Mouse (Mus musculus) gastrocnemius, postnatal 25 days (tissue): ENCODE data around the gene Kat6b. TPM values are rescaled to one million over a fixed set of nuclear protein-coding genes. Genes with fewer than 3 reads are reported as not detected.
"Not testable (repeated sequence)": the region's sequence is repeated elsewhere in the genome, so short reads cannot be mapped to it uniquely, and the experiment has no call there.

Source experiments
- DNase-seq: peaks from one replicate; pipeline ENCODE4 v3.0.0; 2022
- long read RNA-seq, 2 experiments: library from polyadenylated mRNA; stranded (forward); transcript quantifications; one replicate each; pipeline ENCODE4 v2.0.0; 2021
- total RNA-seq, 2 experiments: library from RNA; stranded (reverse); gene quantifications; 1 replicate in 1 of 2; 2 replicates in 1 of 2; pipeline ENCODE4 v1.2.3; 2021

Gene Kat6b
- 10 to 100 TPM; 18.4 to 18.5 TPM for total RNA-seq
- long read RNA-seq, experiment 1, partial matches to known transcripts: 0 of 1 reads
- long read RNA-seq, experiment 1, other reads (novel, unspliced or antisense): 1 of 1 reads
- long read RNA-seq, experiment 2, partial matches to known transcripts: 2 of 2 reads
- long read RNA-seq, experiment 2, other reads (novel, unspliced or antisense): 0 of 2 reads

DNA sequence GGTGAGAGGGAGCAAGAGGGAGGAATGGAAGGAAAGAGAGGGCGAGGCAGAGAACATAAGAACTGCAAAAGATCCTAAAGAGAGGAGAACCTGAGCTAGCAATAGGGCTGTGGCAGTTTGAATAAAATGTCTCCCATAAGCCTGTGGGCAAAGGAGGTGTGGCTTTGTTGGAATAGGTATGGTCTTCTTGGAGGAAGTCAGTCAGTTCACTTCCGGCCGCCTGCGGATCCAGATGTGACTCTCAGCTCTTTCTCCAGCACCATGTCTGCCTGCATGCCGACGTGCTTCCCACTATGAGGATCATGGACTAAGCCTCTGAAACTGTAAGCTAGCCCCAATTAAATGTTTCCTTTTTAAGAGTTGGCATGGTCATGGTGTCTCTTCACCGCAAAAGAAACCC lies at the start of gene Kat6b:
Gene Kat6b, plus strand, starts transcription at position 204 of the 400 bp plus-strand sequence.
- no peak for DNase-seq

DNA sequence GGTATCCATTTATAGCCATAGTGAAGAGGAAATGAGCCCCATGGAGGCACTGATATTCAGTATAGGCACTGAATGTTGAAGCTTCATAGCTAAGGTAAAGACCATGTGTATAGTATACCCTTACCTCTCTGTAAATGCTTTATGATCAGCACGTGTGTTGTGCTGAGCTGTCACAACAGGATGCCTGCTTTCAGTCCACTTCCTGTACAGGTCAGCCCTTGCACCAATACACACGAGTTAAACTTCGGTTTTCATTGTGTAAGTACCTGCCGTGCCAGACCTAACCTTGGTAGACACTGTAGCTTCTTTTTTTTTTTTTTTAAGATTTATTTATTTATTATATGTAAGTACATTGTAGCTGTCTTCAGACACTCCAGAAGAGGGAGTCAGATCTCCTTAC lies 47.8 kb upstream of the Kat6b start:
- DNase-seq: no peak

DNA sequence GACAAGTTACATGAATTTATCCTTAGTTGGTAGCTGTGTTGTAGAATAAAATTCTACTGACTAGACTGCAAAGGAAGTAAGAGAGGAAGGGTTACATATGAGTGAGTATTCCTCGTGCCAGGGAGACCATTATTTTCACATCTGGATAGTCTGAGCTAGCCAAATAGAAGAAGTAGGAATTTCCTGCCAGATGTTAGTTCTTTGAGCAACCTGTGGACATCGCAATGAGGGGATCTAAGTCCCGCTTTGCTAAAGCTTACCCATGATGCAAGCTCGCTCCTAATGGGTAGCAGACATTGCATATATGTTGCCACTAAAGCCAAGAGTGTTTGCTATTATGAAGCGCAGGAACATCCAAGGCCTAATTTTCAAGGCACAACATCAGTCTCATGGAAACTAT lies 47.2 kb upstream of the Kat6b start:
- no peak for DNase-seq

DNA sequence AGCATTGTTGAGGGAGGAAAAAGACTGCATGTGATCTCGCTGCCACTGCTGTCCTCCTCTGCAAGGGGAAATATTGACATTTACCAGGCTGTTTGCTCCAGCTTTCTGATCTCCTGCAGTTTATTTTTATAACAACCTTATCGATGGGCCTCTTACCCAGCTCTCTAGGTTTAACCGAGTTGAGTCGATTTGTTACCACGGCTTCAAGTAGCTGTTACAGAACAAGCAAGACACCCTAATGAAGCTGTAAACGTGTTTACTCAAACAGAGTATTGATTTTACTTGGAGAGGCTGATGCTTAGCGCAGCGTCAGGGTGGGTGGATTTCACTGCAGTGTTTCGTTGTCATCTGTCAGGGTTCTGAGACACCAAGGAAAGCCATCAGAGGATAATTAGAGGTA lies 46.5 kb upstream of the Kat6b start:
- no peak for DNase-seq

DNA sequence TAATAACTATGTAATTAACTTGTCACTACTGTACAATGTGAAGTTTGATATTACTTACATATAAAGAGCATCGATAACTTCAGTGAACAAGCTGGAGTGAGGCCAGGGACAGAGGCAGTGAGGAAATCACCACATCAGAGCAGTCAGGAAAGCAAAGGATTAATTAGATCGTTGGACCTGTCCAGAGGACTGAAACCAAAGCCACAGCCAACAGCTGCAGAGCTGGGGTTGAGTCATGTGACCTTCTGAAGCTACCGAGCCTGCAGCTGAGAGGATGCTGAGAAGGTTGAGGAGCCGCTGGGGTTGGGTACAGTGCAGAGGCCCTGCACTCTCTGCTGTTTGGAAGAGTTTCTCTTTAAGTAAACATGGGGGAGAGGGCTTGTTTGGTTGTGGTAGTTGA lies 41.4 kb upstream of the Kat6b start:
- DNase-seq: peak; percentile 14

DNA sequence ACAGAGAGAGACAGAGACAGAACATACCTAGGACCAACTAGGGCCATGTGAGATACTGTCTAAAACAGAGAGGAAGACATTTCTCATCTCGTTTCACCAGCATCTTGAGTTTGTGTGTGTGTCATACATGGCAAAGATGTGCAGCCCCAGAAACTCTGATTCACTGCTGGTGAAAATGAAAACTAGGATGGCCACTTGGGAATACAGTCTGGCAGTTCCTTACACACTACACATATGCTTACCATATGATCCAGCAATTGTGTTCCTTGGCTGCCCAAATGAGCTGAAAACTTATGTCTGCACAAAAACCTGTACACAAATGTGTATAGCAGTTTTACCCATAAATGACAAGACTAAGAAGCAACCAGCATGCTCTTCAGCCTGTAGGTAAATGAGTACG lies 40.7 kb upstream of the Kat6b start:
- DNase-seq: no peak

DNA sequence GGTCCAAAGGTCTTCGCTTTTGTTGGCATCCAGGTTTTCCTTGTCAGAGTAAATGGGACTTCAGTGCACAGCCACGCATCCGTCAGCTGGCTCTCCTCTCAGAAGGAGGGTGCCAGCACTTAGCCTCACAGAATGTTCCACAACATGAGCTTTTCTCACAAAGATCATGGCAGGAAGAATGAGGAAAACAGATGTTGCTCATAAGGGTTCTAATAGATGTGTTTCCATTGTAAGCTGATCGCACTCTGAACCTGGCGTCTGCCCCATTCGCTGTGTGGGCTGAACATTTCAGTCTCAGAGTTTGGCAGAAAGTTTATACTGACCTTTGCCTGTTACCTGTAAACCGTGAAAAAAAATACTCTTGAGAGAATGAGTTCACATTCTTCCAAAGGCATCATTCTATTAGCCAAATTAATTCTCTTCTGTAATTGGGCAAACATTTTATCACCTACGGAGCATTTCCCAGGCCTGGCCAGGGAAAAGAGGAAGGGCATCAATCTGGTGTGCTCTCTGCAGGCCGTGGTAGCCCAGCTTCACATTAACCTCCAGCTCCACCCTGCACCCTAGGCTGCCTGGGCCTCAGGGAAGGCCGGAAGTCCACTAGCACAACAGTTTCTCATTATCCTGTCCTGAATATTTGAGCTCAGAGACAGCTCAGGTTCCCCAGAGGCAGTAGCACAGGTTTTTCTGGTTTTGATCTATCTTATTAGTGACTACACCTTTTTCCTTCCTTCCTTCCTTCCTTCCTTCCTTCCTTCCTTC lies 39.3 kb upstream of the Kat6b start:
- peak; percentile 48 for DNase-seq

DNA sequence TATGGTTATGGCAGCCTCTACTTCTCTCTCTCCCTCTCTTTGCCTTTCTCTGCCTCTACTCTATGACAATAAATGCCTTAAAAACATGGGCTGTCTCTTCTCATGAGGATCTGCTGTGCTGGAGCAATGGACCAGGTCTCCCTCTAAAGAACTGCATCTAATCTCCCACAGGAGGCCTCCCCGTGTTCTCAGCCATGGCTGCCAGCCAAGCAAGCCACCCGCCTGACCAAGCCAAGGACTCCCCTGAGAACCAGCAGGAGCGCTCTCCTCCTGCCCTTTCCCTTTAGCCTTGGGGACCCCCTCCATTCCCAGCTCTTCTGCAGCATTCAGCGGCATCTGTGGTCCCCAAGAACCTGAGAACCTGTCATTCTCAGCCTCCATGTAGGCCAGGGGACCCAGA lies 28.7 kb upstream of the Kat6b start:
- no peak for DNase-seq

DNA sequence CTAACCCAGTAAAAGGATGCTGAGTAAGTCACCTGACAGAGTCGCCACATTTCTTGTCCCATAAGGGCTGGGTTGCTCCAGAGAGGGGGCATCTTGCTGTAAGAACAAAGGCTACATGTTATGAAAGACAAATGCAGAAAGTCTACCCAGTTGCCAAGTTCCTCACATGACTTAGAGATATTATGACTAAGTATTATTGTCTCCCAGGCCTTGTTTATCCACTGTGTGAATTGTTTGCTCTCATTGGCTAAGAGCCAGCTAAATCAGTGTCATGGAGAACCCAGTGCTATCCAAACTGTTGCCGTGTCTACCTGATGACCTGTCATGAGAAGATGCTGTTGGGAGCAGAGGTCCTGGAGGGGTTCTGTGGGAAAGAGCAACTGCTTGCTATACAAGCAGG lies 27.3 kb upstream of the Kat6b start:
- DNase-seq: no peak

DNA sequence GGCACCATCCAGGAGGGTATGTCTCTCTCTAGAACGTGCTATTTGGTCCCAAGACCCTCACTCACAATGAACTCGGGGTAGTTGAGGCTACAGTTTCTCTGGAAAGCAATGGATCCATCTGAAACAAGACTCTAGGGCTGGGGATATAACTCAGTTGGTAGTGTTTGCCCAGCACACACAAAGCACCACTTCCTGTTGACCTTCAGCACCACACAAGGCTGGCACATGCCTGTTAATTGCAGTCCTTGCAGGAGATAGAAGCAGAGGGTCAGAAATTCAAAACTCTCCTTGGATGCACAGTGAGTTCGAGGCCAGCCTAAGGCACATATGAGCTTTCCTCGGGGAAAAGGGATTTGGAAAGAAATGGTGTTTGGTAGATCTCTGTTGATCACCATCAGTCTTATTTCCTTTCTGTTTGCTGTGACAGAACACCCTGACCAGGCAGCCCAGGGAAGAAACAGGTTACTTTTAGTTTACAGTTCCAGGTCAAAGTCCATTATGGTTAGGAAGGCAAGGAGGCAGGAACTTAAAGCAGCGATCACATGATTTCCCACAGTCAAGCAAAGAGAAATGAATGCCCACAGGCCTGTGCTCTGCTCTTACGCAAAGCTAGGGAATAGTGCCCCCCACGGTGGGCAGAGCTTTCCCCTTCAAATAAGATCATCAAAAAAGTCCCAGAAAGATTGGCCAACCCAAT lies 25.4 kb upstream of the Kat6b start:
- no peak for DNase-seq

DNA sequence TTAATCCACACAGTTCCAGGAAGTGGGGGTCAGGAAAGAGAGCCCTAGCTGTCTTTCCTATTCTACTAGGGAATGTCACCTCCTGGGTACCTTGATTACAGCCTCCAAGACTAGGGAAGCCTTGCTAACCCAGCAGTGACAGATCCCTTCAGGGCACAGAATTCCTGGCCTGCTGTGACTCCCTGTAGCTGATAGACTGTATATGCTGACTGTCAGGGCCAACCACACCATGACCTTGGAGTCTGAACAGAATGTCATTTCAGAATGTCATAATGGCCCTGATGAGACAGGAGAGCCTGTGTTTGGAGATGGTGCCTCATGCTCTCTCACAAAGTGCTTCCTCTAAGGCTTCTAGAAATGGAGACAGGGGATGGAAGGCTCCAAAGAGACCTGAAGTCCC lies 24.7 kb upstream of the Kat6b start:
- DNase-seq: no peak

DNA sequence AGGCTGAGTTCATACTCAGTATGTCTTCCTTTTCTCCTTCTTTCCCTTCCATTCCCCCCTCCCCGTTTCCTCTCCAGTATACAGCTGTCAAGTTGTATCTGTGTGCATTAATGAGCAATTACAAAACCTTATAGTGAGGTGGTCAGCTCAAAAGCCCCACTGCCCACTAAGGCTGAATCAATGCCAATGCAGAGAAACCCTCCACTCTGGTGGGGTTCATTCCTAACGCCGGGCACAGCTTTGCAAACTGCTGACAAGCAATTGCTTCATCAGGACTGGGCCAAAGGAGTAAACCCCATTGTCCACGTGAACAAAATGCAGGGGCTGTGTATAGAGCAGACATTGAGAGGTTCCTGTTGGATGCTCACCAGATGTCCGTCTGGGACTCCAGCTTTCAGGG lies 23.4 kb upstream of the Kat6b start:
- DNase-seq: no peak

DNA sequence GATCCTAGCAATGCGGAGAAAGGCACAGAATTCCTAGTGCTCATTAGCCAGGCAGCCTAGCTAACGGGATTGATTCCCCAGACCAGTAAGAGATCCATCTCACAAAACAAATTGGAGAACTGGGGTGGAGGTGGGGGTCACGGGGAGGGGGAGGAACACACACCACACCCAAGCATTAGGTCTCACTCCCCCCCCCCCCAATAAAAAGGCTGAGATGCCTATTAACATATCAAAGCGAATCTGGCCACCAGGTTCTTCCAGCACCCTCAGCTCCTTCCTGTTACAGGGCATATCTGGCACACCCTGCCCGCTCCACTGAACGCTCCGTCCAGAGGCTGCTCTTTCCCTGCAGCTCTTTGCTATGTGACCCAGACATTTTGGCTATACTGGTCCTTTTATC lies 22.5 kb upstream of the Kat6b start:
- DNase-seq: no peak

DNA sequence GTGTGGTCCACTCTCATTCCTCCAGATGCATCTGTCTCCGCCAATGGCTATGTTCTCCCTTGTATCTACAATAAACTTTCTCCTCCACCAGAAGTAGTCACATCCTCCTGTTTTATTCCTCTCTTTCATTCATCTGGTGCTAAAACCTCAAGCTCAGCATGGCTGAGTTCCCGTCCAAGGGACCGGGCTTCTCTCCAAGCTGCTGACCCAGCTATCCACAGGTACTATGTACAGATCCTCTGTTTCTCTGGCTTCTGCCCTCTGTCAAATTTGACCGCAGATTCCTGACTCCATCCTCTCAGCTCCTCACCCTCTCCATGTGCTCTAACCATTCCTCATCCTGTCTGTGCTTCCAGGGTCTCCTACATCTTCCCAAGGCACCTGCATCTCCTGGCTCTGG lies 22.1 kb upstream of the Kat6b start:
- DNase-seq: no peak

DNA sequence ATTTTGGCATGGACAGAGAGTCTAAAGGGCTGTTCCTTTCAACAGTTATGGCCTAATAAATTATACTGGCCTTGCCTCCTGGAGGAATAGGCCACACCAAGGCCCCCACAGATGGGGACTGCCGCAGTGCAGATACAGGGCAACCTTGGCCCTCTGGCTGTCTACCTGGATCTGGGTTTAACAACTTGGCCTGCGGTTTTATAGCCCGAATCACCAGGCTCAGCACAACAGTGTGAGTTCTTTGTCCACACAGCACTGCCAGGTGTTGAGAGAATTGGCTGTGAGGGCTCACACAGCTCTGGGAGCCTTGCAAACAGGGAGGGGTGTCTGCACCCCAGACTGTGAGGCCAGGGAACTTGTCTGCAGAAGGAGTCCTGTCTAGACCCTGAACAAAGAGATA lies 18.8 kb upstream of the Kat6b start:
- no peak for DNase-seq

DNA sequence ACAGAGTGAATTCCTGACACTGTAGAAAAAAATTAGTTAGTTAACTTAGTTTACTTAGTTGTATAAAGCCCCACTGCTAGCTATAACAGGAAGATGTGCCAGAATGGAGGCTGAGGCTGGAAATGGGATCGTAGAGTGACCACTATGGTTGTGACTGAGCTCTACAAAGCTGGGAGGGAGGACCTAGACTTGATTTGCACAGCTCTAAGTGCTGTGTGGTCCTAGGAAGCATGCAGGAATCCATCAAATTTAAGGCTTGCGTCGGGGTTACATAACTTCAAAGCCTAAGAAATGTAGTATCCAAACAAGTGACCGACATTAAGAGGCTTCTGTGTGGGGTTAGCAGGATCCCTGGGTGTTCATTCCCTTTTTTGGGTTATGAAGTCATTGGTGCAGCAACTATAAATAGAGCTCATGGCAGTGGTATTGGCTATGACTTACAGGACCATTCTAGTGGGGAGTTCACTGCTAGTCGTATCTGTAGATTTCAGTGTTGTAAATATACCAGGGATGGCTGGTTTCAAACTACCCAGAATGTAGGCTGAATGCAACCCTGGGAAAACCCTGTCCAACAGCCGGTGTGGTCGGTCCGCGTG lies 18.0 kb upstream of the Kat6b start:
- DNase-seq: no peak

DNA sequence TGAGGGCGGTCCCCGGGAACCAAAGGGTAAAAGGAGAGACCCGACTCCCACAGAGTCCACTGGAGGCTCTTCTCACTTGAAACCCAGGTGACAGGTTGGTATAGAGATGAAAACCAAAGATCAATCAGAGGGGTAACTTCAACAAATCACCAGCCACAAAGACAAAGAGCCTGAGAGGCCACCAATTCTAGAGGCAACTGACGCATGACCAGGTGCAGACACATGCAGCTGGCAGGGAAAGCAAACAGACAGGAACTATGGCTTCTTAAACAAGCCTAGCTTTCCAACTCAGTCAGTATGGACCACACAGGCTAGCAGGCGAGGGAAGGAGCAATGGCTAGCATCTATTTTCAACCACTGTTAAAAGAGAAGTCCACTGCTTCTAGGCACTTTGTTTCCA lies 10.8 kb upstream of the Kat6b start:
- DNase-seq: no peak

DNA sequence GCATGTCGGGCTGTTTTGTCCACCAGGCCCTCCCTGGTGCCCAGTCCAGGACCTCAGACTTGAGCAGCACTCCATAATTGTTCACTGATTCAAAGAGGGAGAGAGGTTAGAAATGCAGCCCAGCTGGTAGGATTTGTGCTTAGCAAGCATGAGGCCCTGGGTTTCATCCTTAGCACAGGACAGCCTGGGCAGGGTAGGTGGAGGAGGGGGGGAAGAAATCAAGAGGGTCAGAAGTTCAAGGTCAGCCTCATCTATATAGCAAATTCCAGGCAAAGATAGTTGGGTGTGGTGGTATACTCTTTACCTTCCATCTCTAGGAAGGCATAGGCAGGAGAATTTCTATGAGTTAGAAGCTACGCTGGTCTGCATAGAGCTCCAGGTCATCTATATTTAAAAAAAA lies 9.3 kb upstream of the Kat6b start:
- no peak for DNase-seq

DNA sequence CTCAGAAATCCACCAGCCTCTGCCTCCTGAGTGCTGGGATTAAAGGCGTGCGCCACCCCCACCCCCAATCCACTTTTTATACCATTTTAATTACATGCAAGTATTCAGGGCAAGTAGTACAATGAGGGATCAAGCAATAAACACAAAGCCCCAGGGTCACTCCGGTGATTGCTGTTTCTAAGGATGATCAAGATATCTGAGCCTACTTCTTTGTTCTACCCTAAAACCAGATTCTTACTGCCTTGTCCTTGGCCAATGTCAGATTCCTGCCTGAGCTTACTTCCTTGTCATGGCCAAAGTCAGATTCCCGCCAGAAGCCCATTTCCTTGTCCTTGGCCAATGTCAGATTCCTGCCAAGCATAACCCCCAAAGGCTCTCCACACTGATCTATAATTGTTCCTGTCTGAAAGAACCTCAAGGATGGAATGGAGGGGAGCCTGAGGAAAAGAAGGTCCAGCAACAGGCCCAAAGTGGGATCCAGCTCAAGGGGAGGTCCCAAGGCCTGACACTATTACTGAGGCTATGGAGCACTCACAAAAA lies 6.6 kb upstream of the Kat6b start:
- not testable (repeated sequence) for DNase-seq

DNA sequence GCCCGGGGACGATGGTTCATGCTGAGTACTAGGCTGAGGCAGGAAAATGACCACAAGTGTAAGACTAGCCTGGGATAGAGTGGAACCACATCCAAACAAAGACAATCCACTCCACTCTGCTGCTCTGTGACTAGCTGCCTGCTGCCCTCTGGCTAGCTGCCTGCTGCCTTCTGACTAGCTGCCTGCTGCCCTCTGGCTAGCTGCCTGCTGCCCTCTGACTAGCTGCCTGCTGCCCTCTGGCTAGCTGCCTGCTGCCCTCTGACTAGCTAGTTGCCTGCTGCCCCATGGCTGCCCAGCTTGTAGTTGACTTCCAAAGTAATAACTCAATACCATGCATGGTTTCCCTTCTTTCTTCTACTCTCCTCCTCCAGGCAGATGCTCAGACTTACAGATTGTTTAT lies 4.1 kb upstream of the Kat6b start:
- DNase-seq: no peak

DNA sequence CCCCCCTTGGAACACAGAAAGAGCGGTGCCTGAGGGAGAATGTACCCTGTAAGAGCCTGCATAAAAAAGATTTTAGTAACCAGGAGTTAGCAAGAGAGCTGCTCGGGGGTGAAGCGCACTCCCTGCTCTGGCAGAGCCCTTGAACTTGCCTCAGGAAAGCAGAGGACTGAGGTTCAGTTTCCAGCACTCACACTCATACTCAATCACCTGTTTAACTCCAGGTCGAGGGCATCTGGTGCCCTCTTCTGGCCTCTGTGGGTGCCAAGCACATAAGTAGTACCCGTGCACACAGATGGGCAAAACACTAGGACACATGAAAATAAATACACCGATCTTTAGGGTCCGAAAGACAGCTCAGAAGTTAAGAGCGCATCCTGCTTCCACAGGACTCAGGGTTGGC lies 1.7 kb upstream of the Kat6b start:
- no peak for DNase-seq

DNA sequence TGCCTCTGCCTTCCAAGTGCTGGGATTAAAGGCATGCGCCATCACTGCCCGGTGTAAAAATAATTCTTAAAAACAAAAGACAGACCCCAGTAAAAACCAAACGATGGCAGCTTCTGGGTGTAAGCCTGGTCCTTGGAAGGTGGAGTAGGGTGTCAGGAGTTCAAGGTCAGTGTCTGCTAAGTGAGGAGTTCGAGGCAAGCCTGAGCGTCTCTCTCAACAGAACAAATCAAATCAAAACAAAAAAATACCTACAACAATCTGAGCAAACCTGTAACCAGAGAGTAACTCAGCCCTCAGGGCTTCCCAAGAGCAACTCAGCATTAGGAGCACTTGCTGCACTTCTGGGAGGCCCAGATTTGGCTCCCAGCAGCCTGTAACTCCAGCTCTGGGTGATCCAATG lies 1.0 kb upstream of the Kat6b start:
- DNase-seq: no peak

DNA sequence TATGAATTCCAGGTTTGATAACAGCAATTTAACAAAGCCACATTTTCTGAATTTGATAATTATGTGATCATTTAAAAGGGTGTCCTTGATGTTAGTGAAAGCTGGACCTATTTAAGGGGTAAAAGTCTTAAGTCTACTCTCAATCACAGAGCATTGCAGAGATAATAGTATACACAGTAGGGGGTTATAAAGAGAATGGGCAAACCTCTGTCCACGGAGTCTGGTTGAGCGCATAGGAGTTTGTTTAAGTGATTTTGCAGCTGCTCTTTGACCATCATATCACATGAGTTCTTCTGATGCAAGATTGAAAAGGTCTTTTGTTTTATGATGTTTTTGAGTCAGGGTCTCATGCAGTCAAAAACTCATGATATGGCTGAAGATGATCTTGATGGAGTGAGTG lies 3.0 kb downstream of the Kat6b start:
- DNase-seq: no peak
